Mouse (Mus musculus): ENCODE results near the gene B230307C23Rik. TPM values are rescaled to one million over a fixed set of nuclear protein-coding genes. Genes with fewer than 3 reads are reported as not detected.

B230307C23Rik gene
- 18.4 and 21.6 TPM in 2 replicates for polyA plus RNA-seq (2015; fragmentation: Nextera tagmentation; extraction: Ambion mirVana)

GRCm38 (mm10) chr16:97996616-97997382 lies at the start of gene B230307C23Rik:
Gene B230307C23Rik (plus strand): TSS chr16:97997315.
- H3K27ac ChIP-seq (replicated peaks) = peak within 1 kb of the TSS; percentile 56
- H3K9me3 ChIP-seq = peaks cover 7% of the 10 kb centered on the region; the same call in 1 of the 2 replicates
- H3K4me3 ChIP-seq = peak within 1 kb of the TSS; percentile 57
- peaks cover 18% of the 10 kb centered on the region for H3K4me1 ChIP-seq (replicated peaks)
- WGBS = 2% methylated on average over 22 of the region's 22 CpGs
- H3K27me3 ChIP-seq = no peaks in the 10 kb centered on the region; the same call in 1 of the 2 replicates
- peak; percentile 99 for ATAC-seq (ENCODE audit: low read depth)
- H3K4me2 ChIP-seq = peak within 1 kb of the TSS; percentile 62
- peaks cover 4% of the 10 kb centered on the region; the same call in 1 of the 2 replicates for H3K36me3 ChIP-seq
- H3K9ac ChIP-seq = peak within 1 kb of the TSS; percentile 71

DNA sequence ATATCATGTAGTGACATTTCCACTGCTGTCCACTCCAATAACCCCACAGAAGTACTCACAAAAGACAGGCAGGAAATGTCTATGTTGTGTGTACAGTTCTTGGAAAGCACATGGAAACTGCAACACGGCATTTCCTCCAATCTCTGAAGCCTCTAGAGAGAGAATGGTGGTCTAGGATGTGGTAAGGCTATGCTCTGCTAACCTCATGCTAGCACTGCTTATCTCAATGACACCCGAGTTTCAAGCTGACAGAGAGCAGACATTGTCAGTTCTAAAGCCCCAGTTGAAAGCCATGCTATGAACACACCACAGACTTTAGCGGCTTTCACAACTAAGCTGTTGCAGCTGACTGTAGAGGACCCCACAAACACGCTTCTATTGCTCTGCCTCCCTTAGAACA lies 48.3 kb upstream of the B230307C23Rik start:
- 88% methylated on average over 4 of the region's 4 CpGs for WGBS
- H3K4me3 ChIP-seq = no peak overlapping the region
- H3K9ac ChIP-seq = no peak overlapping the region
- H3K4me1 ChIP-seq (replicated peaks) = no peaks in the 10 kb centered on the region
- no peaks in the 10 kb centered on the region for H3K27me3 ChIP-seq
- no peaks in the 10 kb centered on the region for H3K9me3 ChIP-seq
- no peak overlapping the region for H3K27ac ChIP-seq (replicated peaks)
- H3K36me3 ChIP-seq = peaks cover 66% of the 10 kb centered on the region
- H3K4me2 ChIP-seq = no peak overlapping the region
- no peak for ATAC-seq (ENCODE audit: low read depth)

DNA sequence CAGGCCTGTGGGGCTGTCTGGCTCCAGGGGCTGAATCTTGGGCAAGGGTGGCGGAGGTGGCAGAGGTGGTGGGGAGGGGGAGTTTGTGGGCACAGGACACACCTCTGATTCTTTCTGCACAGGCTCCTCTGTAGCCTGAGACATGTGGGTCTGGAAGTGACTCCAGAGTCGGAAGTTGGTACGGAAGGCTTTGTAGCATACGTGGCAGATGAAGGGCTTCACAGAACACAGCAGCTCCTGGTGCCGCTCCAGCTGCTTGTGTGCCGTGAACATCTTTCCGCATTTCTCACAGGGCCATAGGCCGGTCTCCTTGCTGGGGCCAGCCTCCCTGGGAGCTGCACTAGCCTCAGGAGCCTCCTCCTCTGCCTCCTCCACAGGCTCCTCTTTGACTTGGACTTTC lies 47.1 kb upstream of the B230307C23Rik start:
- no peaks in the 10 kb centered on the region for H3K4me1 ChIP-seq (replicated peaks)
- H3K4me2 ChIP-seq = no peak overlapping the region
- H3K9ac ChIP-seq = no peak overlapping the region
- H3K27me3 ChIP-seq = no peaks in the 10 kb centered on the region
- WGBS = 96% methylated on average over 8 of the region's 8 CpGs
- peaks cover 70% of the 10 kb centered on the region for H3K36me3 ChIP-seq
- no peak overlapping the region for H3K27ac ChIP-seq (replicated peaks)
- no peak overlapping the region for H3K4me3 ChIP-seq
- ATAC-seq (ENCODE audit: low read depth) = no peak
- no peaks in the 10 kb centered on the region for H3K9me3 ChIP-seq

DNA sequence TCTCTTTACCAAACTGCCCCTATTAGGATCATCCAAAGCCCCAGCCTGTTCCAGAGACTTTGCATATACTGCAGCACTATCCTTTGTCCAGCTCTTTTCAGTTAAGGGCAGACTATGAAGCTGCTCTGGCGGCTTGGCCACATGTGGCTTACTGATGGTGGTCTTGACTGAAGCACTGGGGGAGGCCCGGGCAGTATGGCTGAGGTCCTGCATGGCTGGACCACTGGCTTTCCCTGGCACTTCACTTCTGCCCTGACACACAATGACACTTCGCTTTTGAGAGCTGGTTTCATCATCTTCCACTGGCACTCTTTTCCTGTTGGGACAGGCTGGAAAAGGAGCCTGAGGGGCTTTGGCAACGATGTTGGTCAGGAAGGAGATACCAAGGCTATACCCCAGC lies 44.7 kb upstream of the B230307C23Rik start:
- Histone ChIP-seq H3K4me1 (replicated peaks) (no peaks in the 10 kb centered on the region), H3K4me2 (no peak overlapping the region), H3K27me3 (no peaks in the 10 kb centered on the region), H3K9ac (no peak overlapping the region), H3K36me3 (peaks cover 80% of the 10 kb centered on the region), H3K27ac (replicated peaks) (no peak overlapping the region), H3K9me3 (no peaks in the 10 kb centered on the region), H3K4me3 (no peak overlapping the region)
- ATAC-seq (ENCODE audit: low read depth) = no peak
- WGBS = 90% methylated on average over 4 of the region's 4 CpGs

GRCm38 (mm10) chr16:97952801-97953200 lies 44.3 kb upstream of the B230307C23Rik start:
- Histone ChIP-seq H3K9ac (no peak overlapping the region), H3K4me2 (no peak overlapping the region), H3K4me3 (no peak overlapping the region), H3K9me3 (no peaks in the 10 kb centered on the region), H3K4me1 (replicated peaks) (no peaks in the 10 kb centered on the region), H3K27ac (replicated peaks) (no peak overlapping the region), H3K27me3 (no peaks in the 10 kb centered on the region), H3K36me3 (peaks cover 80% of the 10 kb centered on the region)
- WGBS = 93% methylated on average over 9 of the region's 9 CpGs
- no peak for ATAC-seq (ENCODE audit: low read depth)

DNA sequence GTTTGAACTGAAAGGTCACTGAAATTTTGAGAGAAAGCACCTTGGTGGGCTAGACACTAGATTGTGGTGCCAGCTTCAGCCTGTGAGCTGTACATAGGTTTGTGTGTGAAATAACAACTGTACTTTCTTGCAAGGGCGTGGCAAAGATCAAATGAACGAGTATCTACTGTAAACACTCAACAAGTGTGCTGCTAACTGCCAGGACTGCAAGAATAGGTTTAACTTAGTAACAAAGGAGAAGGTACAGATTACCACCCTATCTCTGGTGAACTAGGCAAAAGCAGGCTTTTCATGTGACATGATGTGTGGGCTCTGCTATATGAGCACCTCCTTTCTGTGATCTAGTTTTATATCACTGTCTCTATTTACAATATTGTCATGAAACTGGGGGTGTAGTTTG lies 43.8 kb upstream of the B230307C23Rik start:
- peaks cover 77% of the 10 kb centered on the region for H3K36me3 ChIP-seq
- no peaks in the 10 kb centered on the region for H3K9me3 ChIP-seq
- no peak overlapping the region for H3K4me2 ChIP-seq
- WGBS = 92% methylated on average over 2 of the region's 2 CpGs
- no peaks in the 10 kb centered on the region for H3K4me1 ChIP-seq (replicated peaks)
- H3K27me3 ChIP-seq = no peaks in the 10 kb centered on the region
- H3K4me3 ChIP-seq = no peak overlapping the region
- no peak overlapping the region for H3K27ac ChIP-seq (replicated peaks)
- no peak for ATAC-seq (ENCODE audit: low read depth)
- no peak overlapping the region for H3K9ac ChIP-seq

DNA sequence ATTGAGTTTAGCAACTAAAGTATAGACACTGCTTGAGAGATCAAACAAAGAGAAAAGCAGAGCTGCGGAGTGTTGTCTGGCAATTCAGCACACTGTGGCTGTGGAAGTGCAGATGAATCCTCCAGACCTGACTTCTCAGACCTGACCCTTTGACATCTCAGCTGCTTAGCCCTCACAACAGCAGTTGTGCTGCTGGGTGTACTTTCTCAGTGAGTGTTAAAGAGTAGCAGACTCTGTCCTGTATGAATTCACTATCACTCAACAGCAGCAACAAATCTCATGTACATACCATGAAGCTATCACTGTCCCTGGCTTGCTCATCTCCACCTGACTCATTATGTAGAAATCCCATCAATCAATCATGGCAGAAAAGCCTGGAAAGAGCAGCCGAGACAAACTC lies 41.1 kb upstream of the B230307C23Rik start:
- H3K9me3 ChIP-seq = no peaks in the 10 kb centered on the region

GRCm38 (mm10) chr16:97957626-97958025 lies 39.5 kb upstream of the B230307C23Rik start:
- no peaks in the 10 kb centered on the region for H3K27me3 ChIP-seq
- no peak overlapping the region for H3K9ac ChIP-seq
- H3K4me1 ChIP-seq (replicated peaks) = peaks cover 14% of the 10 kb centered on the region
- H3K9me3 ChIP-seq = no peaks in the 10 kb centered on the region
- peaks cover 40% of the 10 kb centered on the region for H3K36me3 ChIP-seq
- H3K4me3 ChIP-seq = no peak overlapping the region
- H3K27ac ChIP-seq (replicated peaks) = no peak overlapping the region
- ATAC-seq (ENCODE audit: low read depth) = no peak
- H3K4me2 ChIP-seq = no peak overlapping the region

More for the DNA sequence above, 41.1 kb upstream of the B230307C23Rik start:
- ATAC-seq (ENCODE audit: low read depth) = no peak
- WGBS = 88% methylated on average over 2 of the region's 2 CpGs
- Histone ChIP-seq H3K4me2 (no peak overlapping the region), H3K27me3 (no peaks in the 10 kb centered on the region), H3K9ac (no peak overlapping the region), H3K4me3 (no peak overlapping the region), H3K4me1 (replicated peaks) (peaks cover 7% of the 10 kb centered on the region), H3K27ac (replicated peaks) (no peak overlapping the region), H3K36me3 (peaks cover 56% of the 10 kb centered on the region)

- H3K4me1 ChIP-seq (replicated peaks) = peaks cover 17% of the 10 kb centered on the region
- no peak overlapping the region for H3K4me2 ChIP-seq
- ATAC-seq (ENCODE audit: low read depth) = no peak
- H3K36me3 ChIP-seq = peaks cover 32% of the 10 kb centered on the region
- no peak overlapping the region for H3K9ac ChIP-seq
- no peak overlapping the region for H3K27ac ChIP-seq (replicated peaks)
- H3K4me3 ChIP-seq = no peak overlapping the region
- no peaks in the 10 kb centered on the region for H3K27me3 ChIP-seq
- no peaks in the 10 kb centered on the region for H3K9me3 ChIP-seq
Observed at GRCm38 (mm10) chr16:97958401-97958973, 38.6 kb upstream of the B230307C23Rik start.

- Histone ChIP-seq H3K27me3 (no peaks in the 10 kb centered on the region), H3K4me2 (no peak overlapping the region; the same call in 1 of the 2 replicates), H3K9me3 (no peaks in the 10 kb centered on the region), H3K4me3 (no peak overlapping the region), H3K36me3 (peaks cover 18% of the 10 kb centered on the region), H3K9ac (no peak overlapping the region), H3K27ac (replicated peaks) (no peak overlapping the region), H3K4me1 (replicated peaks) (peaks cover 17% of the 10 kb centered on the region)
- no peak for ATAC-seq (ENCODE audit: low read depth)
- 89% methylated on average over 3 of the region's 3 CpGs for WGBS
Observed at GRCm38 (mm10) chr16:97960348-97960747, 36.8 kb upstream of the B230307C23Rik start.

DNA sequence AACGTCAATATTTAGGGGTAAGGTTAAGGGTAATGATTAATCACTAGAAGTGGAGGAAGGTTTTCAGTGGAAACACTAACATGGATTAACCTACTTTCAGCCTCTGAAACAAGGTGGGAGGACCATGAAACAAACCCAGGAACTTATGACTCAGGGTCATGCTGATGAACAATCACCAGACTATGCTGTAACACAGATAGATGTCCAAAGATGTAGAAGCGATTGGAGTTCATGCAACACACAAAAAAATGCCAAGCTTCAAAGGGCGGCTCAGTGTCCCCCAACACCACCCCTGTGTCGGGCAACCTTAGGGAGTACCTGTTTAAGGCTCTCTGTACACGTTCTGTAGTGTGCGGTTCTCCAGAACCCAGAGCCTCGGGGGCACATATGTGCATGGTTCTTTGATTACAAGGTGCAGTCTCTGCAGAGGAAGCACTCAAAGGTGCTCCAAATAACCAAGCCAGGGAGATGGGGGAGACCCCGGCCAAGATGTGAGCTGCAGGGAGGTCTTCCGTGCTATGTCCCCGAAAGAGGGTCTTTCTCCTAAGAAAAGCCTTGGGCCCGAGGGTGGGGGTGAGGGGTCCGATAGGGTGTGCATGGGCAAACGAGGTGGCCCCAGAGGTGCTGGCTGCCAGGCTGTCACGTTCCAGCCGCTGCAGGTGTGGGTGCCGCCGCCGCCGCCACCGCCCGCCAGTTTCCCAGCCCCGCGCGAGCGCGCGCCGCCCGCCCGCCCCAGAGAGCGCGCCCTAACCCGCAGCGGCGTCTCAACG lies 35.5 kb upstream of the B230307C23Rik start:
- Histone ChIP-seq H3K4me2 (peak overlapping the region; percentile 95), H3K36me3 (peaks cover 6% of the 10 kb centered on the region; the same call in 1 of the 2 replicates), H3K9ac (peak overlapping the region; percentile 94), H3K27ac (replicated peaks) (peak overlapping the region; percentile 97), H3K4me1 (replicated peaks) (peaks cover 17% of the 10 kb centered on the region), H3K9me3 (no peaks in the 10 kb centered on the region), H3K27me3 (no peaks in the 10 kb centered on the region), H3K4me3 (peak overlapping the region; percentile 87)
- ATAC-seq (ENCODE audit: low read depth) = peak; percentile 40; the same call in 1 of the 2 replicates
- WGBS = 8% methylated on average over 36 of the region's 36 CpGs

All from neural tube, embryonic 13.5 days (tissue).